Mouse (Mus musculus) thymus, postnatal 4 days (tissue): ENCODE measurements around the gene Tnfrsf25.

Source experiments
- DNase-seq: peaks from one replicate; pipeline ENCODE4 v3.0.0; 2021

Gene Tnfrsf25

DNA sequence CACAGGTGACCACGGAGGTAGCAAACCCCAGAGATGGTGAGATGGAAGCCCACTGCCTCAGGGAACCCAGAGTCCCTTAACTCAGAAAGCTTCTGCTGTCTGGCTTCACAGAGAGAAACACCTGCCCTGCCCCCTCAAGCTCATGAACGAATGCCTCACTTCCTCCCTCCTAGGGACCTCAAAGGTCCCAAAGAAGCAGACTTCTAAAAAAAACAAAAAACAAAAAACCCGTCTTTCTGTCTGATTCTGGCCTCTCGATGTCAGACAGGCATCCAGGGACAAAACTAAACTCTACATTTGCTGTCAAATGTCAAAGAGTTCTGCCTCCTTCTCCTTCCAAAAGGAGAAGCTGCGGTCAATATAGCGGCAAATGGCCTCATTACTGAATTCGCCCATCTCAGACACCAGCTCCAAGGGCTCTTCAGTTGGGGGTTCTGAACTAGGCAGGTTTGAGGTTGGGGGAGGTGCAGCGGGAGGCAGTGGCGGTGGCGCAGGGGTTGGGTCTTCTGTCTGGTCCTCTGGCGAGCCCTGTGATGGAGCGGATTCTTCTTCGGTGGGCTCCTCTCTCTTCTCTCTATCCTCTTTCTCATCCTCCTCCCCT is 8.7 kb downstream of the Tnfrsf25 start:
- peak; percentile 54 for DNase-seq

DNA sequence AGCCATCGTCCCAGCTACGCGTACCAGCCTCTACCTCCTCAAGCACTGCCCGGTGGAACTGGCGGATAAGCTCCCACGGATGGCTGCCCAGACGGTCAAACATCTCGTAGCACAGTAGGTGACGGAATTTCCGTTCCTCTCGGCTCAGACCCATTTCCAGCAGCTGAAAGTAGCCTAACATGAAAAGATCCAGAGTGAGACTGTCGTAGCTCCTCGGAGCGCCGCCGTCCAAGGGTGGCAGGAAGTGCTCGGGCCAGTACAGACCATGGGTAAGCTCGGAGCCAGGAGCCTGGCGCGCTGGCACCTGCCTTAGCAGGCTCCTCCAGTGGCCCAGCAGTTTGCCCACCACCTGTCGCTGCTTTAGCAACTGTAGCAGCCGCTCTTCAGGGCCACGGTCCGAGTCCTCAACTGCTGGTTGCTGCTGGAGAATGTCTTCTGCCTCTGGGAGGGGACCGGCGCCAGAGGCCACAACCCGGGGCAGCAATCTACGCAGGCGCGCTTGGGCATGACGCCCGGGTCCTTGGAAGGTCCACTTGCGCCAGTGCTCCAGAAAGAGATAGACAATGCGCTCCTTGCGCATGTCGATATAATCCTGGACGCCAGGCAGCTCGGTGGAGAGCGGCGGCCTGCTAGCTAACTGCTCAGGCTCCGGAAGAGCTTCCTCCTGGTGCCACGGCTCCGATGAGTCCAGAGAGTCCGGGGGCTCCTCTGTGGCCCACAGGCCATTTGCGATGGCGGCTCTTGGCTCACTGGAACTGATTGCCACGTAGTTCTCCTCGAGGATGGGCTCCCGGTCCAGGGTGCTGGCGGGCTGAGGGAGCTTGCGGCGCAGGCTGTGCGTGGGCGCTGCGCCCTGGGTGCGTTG is 9.7 kb downstream of the Tnfrsf25 start:
- peak; percentile 50 for DNase-seq

DNA sequence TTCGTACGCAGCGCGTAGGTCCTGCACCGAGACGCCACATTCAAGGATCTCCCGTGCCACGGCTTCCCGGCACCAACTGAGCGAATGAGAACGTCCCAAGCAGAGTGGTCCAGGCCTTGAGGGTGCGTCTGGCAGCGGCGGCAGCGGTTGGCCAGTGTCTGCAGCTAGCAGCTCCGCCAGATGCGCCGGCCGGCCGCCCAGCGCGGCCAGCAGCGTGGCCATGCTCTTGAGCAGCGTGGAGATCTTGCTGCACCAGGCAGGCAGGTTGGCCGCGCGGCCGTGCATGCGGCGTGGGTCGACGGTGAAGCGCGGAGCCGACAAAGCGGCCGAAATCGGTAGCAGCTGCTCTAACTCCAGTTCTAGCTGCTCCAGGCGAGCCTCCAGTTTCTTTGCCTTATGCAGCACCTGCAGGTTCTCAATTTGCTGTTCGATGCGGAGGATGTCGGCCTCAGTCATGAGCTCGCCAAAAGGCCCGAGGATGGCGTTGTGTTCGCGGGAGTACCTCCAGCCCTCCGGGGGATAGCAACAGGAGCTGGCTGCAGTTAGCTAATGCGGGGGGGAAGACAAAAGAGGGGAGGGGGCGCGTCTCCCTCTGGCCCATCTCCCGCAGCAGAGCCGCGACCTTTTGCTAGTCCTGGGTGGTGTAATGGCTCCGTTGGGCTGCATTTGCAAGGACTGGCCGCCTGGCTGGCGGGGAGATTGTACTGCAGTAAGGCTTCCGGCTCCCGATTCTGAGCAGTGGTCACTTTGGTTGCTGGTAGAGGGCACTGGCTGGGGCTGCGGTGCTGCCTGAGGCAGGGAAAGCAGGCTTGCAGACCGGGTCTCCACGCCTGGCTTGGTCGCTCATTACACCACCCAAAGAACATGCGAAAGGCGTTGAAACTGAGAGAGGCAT is 10.5 kb downstream of the Tnfrsf25 start:
- DNase-seq, result peak; percentile 49

DNA sequence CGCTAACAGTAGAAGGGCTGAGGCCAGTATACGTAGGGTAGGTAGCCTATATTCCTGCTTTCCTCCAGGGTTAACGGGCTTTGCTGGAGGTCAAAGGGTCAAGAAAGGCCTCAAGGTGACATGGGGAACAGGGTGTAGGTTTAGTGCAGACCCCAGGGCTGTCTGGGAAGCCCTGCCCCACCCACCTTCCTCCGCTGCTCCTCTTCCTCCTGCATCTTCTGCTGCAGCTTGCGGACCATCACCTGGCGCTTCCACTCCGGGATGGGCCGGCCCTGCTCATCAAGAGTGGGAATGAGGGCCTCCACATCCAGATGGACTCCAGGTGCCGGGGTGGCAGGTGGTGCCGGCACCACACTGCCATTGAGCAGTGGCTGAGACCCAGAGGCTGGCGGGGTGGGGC is 12.2 kb downstream of the Tnfrsf25 start:
- no peak for DNase-seq

DNA sequence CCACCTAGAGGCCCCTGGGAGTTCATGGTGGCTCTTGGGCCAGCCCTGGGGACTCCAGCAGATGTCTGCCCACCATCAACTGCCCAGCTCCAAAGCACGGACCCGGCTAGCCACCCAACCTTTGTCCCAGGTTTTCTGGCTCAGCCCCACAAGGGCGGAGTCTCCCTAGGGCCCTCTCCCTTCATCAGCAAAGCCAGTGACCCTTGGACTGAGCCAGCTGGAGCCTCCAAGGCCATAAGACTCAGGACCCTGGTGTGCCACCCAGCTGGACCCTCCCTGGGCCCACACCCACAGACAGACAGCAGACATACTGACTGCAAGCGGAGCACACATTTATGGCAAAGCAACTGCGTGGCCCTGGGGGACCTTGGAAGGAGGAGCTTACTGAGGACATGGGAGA is 13.1 kb downstream of the Tnfrsf25 start:
- DNase-seq, result no peak

DNA sequence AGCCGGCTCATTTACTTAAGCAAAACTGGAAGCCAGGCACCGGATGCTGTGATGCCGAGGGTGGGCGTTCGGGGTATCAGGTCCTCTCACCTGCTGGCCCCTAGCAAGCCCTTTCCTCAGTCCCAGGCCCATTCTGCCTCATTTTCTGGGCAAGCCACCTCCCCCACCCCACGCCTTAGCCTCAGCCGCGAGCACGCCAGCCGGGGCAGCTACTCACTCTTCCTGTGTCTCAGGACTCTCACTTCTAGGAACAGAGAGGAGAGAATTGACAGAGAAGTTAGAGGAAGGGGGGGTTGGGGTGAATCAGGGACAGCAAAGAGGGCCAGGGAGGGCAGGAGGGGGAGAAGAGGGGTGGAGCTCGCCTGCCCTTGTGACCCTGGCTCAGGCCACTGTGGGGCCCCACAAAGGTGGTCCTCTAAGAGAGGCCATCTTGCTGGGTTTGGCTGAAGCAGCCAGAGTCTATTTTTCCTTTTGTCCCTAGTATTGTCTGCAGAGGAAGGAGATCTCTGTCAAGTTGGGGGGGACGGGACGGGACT is 13.7 kb downstream of the Tnfrsf25 start:
- no peak for DNase-seq

DNA sequence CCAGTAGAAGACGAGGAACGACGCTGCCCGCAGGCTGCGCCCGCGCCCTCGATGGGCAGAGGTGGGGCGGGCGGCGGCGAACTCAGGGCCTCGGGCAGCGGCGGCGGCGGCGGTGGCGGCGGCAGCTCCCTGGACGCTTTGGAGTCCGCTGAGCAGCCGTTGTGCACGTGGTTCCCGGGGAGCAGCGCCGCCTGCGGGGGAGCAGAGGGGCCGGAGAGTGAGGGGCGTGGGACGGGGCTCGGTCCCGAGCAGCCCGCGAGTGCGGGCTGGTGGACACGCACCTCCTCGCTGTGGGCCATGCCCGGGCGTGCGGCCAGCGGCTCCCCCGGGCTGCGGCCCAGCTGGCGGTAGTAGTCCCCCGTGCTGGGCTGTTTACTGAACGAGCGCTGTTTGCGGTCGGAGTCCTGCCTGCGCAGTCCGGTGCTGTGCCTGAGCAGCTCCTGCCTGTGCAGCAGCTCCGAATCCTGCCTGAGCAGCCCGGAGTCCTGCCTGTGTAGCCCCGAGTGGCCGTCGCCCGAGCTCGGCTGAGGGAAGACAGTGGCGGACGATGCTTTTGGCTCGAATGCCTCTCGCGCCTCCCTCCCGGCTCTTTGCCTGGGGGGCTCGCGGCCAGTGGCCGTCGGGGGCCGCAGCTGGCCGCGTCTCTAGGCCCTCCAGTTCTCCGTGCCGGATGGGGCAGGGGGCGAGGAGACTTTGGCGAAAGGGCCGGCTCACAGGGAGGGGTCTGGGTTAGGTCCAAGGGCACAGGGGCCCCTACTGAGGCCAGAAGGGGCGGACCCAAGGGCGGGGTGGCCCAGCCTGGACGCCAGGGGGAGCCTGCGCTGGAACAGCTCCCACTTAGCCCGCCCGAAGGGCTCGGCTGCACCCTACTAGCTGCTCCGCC is 15.3 kb downstream of the Tnfrsf25 start:
- DNase-seq, result peak; percentile 78

DNA sequence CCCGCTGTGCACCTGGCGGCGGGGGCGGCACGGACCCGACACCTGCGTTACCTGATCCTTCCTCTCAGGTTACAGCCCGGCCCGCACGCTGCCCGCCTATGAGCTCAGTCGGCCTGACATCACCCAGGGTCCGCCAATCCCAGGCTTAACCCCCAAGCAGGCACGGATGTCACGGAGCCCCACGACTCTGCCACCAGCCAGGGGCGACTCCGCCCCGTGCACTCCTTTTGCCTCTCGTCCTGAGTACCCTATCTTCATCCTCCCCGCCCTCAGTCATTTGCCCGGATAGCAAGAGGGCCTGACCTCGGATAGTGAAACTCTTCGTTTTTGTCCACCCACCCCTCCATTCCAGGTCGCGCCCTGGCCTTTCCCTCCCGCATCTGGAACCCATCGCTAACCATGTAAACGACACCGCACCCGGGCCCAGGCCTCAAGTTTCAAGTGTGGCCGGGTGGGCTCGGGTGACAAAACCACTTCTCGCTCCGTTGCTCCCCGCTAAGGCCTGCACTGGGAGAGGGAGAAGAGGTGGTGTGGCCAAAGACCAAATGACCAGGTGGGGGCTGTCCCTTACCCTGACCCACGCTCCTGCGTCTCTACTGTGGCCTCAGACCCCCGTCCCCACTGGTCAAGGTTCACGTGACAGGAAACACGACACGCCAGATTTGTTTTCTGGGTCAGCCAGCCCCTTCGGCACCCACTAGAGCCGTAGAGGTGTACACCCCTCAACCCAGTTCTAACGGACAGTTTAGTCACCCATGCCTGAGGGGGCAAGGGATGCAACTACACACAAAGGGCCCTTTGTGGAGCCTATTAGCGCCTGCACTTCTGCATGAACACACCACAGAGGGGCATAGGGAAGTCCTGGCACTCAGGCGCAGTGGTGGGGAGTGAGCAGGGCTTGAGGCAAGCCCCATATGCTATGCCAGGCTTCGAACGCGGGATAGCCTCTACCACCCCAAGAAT is 16.4 kb downstream of the Tnfrsf25 start:
- DNase-seq, result peak; percentile 45

DNA sequence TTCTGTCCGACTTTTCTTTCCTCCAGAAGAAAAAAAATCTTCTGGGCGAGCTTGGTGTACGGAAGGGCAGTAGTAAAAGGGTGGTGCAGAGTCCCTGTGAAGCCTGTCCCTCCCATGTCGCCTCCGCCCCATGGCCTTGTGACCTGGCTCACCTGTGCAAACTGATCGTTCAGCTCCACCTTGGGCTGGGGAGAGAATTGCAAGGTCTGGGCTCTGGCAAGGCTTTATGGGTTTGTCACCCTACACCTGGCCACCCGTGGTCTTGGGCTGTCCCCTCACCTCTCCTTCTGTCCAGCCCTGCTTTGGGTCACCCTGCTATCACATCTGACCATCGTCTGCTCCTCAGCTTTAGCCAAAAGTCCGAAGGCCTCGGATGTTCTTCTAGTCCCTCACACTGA is 17.0 kb downstream of the Tnfrsf25 start:
- peak; percentile 25 for DNase-seq

DNA sequence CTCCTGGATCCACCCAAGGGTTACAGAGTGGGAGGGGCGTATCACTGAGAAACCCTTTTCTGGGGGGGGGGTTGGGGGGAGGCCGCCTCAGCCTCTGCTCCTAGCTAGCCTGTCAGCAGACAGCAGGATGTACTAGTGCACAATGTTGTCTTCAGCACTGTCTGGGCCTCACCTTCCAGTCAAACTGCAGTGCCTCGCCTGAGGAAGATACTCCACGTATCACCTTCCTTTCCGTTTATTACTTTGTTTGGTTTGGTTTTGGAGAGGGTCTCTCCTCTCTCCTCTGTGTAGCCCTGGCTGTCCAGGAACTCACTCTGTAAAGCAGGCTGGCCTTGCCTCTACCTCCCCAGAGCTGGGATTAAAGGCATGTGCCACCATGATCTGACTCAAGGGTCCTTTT is 17.5 kb downstream of the Tnfrsf25 start:
- no peak for DNase-seq

DNA sequence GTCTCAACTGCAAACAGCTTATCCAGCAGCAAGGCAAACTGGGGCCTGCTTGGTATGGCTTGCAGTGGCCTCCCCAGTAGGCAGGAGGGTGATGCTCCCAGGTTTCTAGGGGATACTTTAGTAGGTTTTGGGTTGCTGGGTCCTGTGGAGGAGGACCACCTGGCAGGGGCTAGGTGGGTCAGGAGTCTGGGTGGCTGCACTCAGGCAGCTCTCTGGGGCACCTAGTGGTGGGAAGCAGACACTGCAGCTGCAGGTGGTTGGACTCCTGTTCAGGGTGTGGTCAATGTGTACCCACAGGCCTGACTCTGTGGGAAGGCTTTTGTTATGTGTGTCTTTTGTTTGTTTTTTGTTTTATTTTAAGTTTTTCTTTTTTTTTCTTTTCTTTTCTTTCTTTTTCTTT is 18.8 kb downstream of the Tnfrsf25 start:
- peak; percentile 86 for DNase-seq

DNA sequence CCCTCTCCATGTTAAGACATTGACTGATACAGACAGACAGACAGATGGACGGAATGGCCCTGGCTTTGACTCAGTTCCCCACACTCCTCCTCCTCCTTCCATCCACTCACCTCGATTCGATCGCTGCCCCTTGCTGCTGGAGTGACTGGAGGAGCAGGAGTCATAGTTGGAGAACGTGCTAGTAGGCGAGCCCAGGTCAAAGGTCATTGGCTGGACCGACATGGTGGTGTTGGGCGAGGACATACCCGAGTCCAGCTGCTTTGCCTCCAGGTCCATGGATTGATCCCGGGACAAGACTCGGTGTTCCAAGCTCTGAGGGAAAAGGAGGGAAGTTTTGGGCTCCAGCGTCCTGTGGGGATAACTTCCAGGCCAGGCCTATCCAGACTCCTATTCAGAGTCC is 19.6 kb downstream of the Tnfrsf25 start:
- DNase-seq, result no peak

DNA sequence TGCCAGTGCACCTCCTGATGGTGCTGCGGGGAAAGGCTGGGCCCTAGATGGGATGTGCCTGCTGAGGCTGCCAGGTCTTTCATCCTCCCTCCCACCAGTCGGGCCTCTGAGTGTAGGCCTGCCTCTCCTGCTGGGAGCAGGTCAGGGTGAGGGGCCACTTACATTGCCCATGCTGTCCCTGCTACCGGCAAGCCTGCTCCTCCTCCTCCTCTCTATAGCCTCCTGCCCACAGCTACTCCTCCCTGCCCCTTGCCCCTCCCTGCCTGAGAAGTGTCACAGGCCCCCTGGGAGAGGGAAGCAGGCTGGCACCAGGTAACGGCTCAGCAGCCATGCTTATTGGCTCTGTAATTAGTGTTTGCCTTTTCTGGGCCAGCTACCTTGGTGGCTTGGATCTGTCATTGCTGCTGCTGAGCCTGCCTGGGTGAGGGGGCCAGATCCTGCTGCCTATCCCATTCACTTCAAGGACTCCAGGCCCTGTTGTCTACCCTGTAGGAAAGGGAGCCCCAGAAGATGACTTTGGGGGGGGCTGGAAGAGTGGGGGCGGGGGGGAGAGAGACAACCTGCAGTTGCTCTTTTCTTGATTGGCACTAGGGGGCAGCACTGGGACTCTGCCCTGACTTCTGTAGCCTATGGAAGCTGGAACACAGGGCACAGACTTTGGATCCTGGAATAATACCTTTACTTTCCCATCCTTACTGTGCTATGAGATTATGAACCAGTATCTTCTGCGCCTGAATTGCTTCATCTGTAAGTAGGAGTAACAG is 20.6 kb downstream of the Tnfrsf25 start:
- peak; percentile 62 for DNase-seq

DNA sequence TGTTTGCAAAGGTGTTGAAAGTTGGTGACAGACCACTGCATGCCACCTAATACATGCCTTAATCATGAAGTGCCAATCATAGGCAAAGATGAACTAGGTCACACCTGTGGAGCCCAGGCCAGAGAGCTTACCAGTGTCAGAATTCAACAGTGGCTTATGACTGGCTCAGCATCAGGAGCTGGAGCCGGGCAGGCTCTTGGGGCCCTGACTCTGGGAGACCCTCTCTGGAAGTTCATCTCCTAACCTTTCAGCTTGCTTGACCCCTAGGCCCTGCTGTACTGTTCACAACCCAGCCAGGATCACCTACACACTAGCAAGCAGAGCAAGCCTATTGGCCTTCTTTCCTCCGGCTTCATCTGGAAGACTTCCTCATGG is 21.1 kb downstream of the Tnfrsf25 start:
- DNase-seq, result no peak

DNA sequence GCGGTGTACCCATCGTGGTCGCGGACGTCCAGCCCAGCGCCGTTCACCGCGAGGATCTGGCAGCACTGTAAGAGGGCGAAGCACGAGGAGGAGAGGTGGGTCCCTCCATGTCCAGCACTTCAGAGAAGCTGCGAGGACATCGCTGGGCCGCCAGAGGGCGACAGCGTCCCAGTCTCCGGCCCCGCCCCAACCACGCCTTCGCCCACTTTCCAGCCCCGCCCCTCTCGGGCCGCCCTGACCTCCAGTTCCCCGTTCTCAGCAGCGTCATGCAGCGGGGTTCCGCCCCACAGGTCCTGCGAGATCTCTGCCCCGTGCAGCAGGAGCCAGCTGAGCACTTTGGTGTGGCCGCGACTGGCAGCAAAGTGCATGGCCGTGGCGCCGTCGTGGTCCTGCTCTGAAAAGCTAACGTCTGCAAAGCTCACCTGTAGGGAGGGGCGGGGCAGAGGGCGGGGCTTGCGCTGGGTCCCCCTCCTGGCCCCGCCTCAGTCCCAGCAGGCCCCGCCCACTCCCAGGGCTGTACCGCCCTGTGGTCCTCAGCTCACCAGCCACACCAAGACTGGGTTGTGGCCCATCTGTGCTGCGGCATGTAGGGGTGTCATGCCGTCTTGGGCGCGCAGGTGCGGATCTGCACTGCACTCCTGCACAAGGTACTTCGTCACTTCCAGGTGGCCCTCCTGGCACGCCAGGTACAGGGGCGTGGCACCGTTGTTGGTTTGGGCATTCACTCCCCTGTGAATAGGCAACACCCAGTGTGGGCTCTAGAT is 22.9 kb downstream of the Tnfrsf25 start:
- peak; percentile 89 for DNase-seq

DNA sequence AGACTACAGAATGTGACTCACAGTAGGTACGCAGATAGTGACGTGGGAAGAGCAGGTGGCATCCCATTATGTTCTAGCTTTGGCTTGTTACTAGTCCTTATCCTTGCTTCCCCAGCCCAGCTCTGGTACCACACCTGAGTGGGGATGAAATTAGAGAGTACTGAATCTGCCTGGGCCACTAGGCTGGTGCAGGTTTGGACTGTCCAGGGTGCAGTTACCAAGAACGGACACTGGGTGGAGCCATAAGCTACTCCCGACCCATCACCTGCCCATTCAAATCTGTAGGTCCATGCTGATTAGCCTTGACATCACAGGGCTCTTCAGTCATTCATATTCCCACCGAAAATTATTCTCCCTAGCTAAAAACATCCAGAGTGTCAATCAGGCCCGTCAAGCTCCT is 24.7 kb downstream of the Tnfrsf25 start:
- DNase-seq, result peak; percentile 73

DNA sequence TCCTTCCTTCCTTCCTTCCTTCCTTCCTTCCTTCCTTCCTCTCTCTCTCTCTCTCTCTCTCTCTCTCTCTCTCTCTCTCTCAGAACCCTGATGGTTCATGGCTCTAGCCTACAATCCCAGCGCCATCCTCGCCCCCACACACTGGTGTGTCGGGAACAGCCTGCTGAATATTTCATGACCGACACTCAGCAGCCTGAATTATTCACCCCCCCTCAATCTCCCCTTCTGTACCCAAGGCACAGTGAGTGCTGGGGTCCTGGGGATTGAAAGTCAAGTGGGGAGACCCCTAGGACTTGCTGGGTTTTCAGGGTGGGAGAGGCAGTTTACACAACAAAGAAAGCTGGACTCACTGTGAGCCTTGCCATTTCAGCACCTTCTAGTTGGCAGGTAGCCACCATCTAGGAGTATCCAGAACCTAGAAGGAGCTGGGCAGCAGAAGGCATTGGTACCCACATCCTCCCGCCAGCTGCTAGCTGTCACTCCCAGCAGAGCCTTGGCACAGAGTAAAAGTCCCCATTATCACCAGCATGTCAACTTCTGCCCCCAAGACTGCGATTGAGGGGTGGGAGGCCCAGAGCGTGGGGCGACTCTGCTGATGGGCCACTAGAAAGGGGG is 25.9 kb downstream of the Tnfrsf25 start:
- DNase-seq, result no peak

DNA sequence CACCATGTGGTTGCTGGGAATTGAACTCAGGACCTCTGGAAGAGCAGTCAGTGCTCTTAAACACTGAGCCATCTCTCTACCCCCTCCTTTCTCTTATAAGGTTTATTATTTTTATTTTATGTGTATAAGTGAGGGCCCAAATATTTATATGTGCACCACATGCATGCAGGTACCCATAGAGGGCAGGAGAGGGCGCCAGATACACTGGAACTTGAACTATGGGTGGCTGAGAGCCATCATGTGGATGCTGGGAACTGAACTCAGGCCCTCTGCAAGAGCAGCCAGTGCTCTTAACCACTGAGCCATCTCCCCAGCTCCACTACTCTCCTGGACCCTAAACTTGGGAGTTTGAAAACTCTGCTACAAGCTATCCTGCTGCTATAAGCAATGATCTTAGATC is 27.9 kb downstream of the Tnfrsf25 start:
- DNase-seq, result no peak

DNA sequence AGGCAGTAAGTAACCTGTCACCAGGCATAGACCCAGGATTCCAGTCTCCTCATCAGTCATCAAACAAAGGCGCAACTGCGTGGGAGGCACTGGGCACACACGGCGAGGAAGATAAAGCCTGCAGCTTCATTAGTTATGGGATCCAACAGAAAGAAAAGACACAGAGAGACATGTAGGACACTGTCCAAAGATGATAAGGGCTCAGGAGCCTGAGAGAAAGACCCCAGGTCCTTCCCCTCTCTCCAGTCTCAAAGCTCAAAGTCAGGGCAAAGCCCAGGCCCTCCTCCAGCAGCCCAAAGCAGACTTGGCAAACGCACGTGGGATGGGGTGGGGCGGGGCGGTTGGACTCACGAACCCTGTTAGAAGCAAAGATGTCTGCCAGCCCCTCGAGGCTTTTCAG is 29.7 kb downstream of the Tnfrsf25 start:
- no peak for DNase-seq
